Mouse (Mus musculus): ENCODE results near the gene Fam13c. TPM values are rescaled to one million over a fixed set of nuclear protein-coding genes. Genes with fewer than 3 reads are reported as not detected.

Gene Fam13c
- polyA plus RNA-seq, 1 experiment from 2014 or later, result 12.8 TPM

GRCm38 (mm10) chr10:70470836-70471235 is 30.6 kb downstream of the Fam13c start:
- no peak for ATAC-seq (ENCODE audit: insufficient number of reproducible peaks, insufficient read depth, low FRiP score, low TSS enrichment)
- 88% methylated on average over 1 of the region's 1 CpGs for WGBS
- no peaks in the 10 kb centered on the region for H3K27me3 ChIP-seq

GRCm38 (mm10) chr10:70477741-70478145 is 37.5 kb downstream of the Fam13c start:
- no peak overlapping the region for H3K4me2 ChIP-seq (replicated peaks)
- no peaks in the 10 kb centered on the region for H3K4me1 ChIP-seq
- ATAC-seq (ENCODE audit: insufficient number of reproducible peaks, insufficient read depth, low FRiP score, low TSS enrichment), result no peak
- no peak overlapping the region for H3K9ac ChIP-seq
- no peak overlapping the region for H3K27ac ChIP-seq
- no peaks in the 10 kb centered on the region for H3K27me3 ChIP-seq
- no peaks in the 10 kb centered on the region for H3K9me3 ChIP-seq
- 92% methylated on average over 10 of the region's 10 CpGs for WGBS
- peaks cover 17% of the 10 kb centered on the region for H3K36me3 ChIP-seq
- no peak overlapping the region for H3K4me3 ChIP-seq

More at GRCm38 (mm10) chr10:70470836-70471235, 30.6 kb downstream of the Fam13c start:
- Histone ChIP-seq H3K4me2 (replicated peaks) (no peak overlapping the region), H3K9ac (no peak overlapping the region), H3K9me3 (no peaks in the 10 kb centered on the region), H3K27ac (no peak overlapping the region), H3K36me3 (peaks cover 11% of the 10 kb centered on the region; the same call in 1 of the 2 replicates), H3K4me1 (no peaks in the 10 kb centered on the region), H3K4me3 (no peak overlapping the region)

- H3K4me1 ChIP-seq, result 0 out of 2 replicates have a peak, but pooled peaks cover 5% of the 10 kb centered on the region
- H3K4me2 ChIP-seq (replicated peaks), result no peak overlapping the region
- no peak for ATAC-seq (ENCODE audit: insufficient number of reproducible peaks, insufficient read depth, low FRiP score, low TSS enrichment)
- H3K4me3 ChIP-seq, result no peak overlapping the region
- H3K27me3 ChIP-seq, result no peaks in the 10 kb centered on the region
- no peak overlapping the region for H3K9ac ChIP-seq
- H3K27ac ChIP-seq, result no peak overlapping the region
- H3K9me3 ChIP-seq, result no peaks in the 10 kb centered on the region
- no peaks in the 10 kb centered on the region; the same call in 1 of the 2 replicates for H3K36me3 ChIP-seq
- 83% methylated on average over 6 of the region's 6 CpGs for WGBS
These were observed 43.5 kb downstream of the Fam13c start for GRCm38 (mm10) chr10:70483736-70484135.

GRCm38 (mm10) chr10:70484568-70485286 is 44.4 kb downstream of the Fam13c start:
- H3K27me3 ChIP-seq, result no peaks in the 10 kb centered on the region
- H3K4me3 ChIP-seq, result no peak overlapping the region
- 0 out of 2 replicates have a peak overlapping the region, but pooled peaks have one; percentile 2 for H3K4me2 ChIP-seq (replicated peaks)
- WGBS, result 29% methylated on average over 7 of the region's 7 CpGs
- no peak for ATAC-seq (ENCODE audit: insufficient number of reproducible peaks, insufficient read depth, low FRiP score, low TSS enrichment)
- H3K9ac ChIP-seq, result no peak overlapping the region
- H3K27ac ChIP-seq, result 0 out of 2 replicates have a peak overlapping the region, but pooled peaks have one; percentile 7
- H3K9me3 ChIP-seq, result no peaks in the 10 kb centered on the region
- H3K36me3 ChIP-seq, result no peaks in the 10 kb centered on the region
- 0 out of 2 replicates have a peak, but pooled peaks cover 5% of the 10 kb centered on the region for H3K4me1 ChIP-seq

GRCm38 (mm10) chr10:70485287-70485612 is 45.0 kb downstream of the Fam13c start:
- H3K4me1 ChIP-seq, result 0 out of 2 replicates have a peak, but pooled peaks cover 5% of the 10 kb centered on the region
- 23% methylated on average over 7 of the region's 7 CpGs for WGBS
- no peak overlapping the region for H3K27ac ChIP-seq
- H3K36me3 ChIP-seq, result no peaks in the 10 kb centered on the region
- no peaks in the 10 kb centered on the region for H3K9me3 ChIP-seq
- 0 out of 2 replicates have a peak overlapping the region, but pooled peaks have one; percentile 2 for H3K4me2 ChIP-seq (replicated peaks)
- H3K9ac ChIP-seq, result no peak overlapping the region
- no peaks in the 10 kb centered on the region for H3K27me3 ChIP-seq
- no peak overlapping the region for H3K4me3 ChIP-seq
- ATAC-seq (ENCODE audit: insufficient number of reproducible peaks, insufficient read depth, low FRiP score, low TSS enrichment), result no peak

- H3K9ac ChIP-seq, result no peak overlapping the region
- no peak overlapping the region for H3K27ac ChIP-seq
- 89% methylated on average over 6 of the region's 6 CpGs for WGBS
- no peak for ATAC-seq (ENCODE audit: insufficient number of reproducible peaks, insufficient read depth, low FRiP score, low TSS enrichment)
- no peaks in the 10 kb centered on the region for H3K9me3 ChIP-seq
- no peaks in the 10 kb centered on the region for H3K27me3 ChIP-seq
- no peaks in the 10 kb centered on the region for H3K36me3 ChIP-seq
- no peak overlapping the region for H3K4me2 ChIP-seq (replicated peaks)
- no peak overlapping the region for H3K4me3 ChIP-seq
- 0 out of 2 replicates have a peak, but pooled peaks cover 5% of the 10 kb centered on the region for H3K4me1 ChIP-seq
These were observed 46.4 kb downstream of the Fam13c start for GRCm38 (mm10) chr10:70486651-70487050.

GRCm38 (mm10) chr10:70493891-70494290 is 53.6 kb downstream of the Fam13c start:
- H3K4me3 ChIP-seq, result no peak overlapping the region
- H3K4me1 ChIP-seq, result peaks cover 6% of the 10 kb centered on the region; the same call in 1 of the 2 replicates
- H3K36me3 ChIP-seq, result no peaks in the 10 kb centered on the region
- no peak overlapping the region for H3K9ac ChIP-seq
- no peaks in the 10 kb centered on the region for H3K27me3 ChIP-seq
- no peaks in the 10 kb centered on the region for H3K9me3 ChIP-seq
- no peak for ATAC-seq (ENCODE audit: insufficient number of reproducible peaks, insufficient read depth, low FRiP score, low TSS enrichment)
- 85% methylated on average over 3 of the region's 3 CpGs for WGBS
- no peak overlapping the region for H3K4me2 ChIP-seq (replicated peaks)
- peak overlapping the region; percentile 50 for H3K27ac ChIP-seq

- Histone ChIP-seq H3K36me3 (no peaks in the 10 kb centered on the region), H3K4me1 (peaks cover 6% of the 10 kb centered on the region; the same call in 1 of the 2 replicates), H3K9ac (no peak overlapping the region), H3K4me3 (no peak overlapping the region), H3K27me3 (no peaks in the 10 kb centered on the region), H3K9me3 (no peaks in the 10 kb centered on the region), H3K4me2 (replicated peaks) (no peak overlapping the region), H3K27ac (peak overlapping the region; percentile 50; the same call in 1 of the 2 replicates)
- WGBS, result 43% methylated on average over 2 of the region's 2 CpGs
- no peak for ATAC-seq (ENCODE audit: insufficient number of reproducible peaks, insufficient read depth, low FRiP score, low TSS enrichment)
These were observed 54.2 kb downstream of the Fam13c start for GRCm38 (mm10) chr10:70494441-70494840.

GRCm38 (mm10) chr10:70495106-70496104 is 55.1 kb downstream of the Fam13c start:
- Histone ChIP-seq H3K27me3 (no peaks in the 10 kb centered on the region), H3K4me3 (no peak overlapping the region), H3K27ac (no peak overlapping the region), H3K9ac (no peak overlapping the region), H3K4me1 (peaks cover 6% of the 10 kb centered on the region; the same call in 1 of the 2 replicates), H3K9me3 (no peaks in the 10 kb centered on the region), H3K36me3 (no peaks in the 10 kb centered on the region), H3K4me2 (replicated peaks) (no peak overlapping the region)
- ATAC-seq (ENCODE audit: insufficient number of reproducible peaks, insufficient read depth, low FRiP score, low TSS enrichment), result no peak
- WGBS, result 86% methylated on average over 4 of the region's 4 CpGs

GRCm38 (mm10) chr10:70496938-70497337 is 56.7 kb downstream of the Fam13c start:
- Histone ChIP-seq H3K4me1 (peaks cover 6% of the 10 kb centered on the region; the same call in 1 of the 2 replicates), H3K9me3 (no peaks in the 10 kb centered on the region), H3K4me3 (no peak overlapping the region), H3K36me3 (no peaks in the 10 kb centered on the region), H3K27ac (no peak overlapping the region), H3K4me2 (replicated peaks) (no peak overlapping the region), H3K9ac (no peak overlapping the region), H3K27me3 (no peaks in the 10 kb centered on the region)
- ATAC-seq (ENCODE audit: insufficient number of reproducible peaks, insufficient read depth, low FRiP score, low TSS enrichment), result no peak

- Histone ChIP-seq H3K27ac (no peak overlapping the region), H3K4me3 (no peak overlapping the region), H3K27me3 (no peaks in the 10 kb centered on the region), H3K4me2 (replicated peaks) (no peak overlapping the region), H3K9ac (no peak overlapping the region), H3K9me3 (no peaks in the 10 kb centered on the region), H3K4me1 (peaks cover 6% of the 10 kb centered on the region; the same call in 1 of the 2 replicates), H3K36me3 (no peaks in the 10 kb centered on the region)
- no peak for ATAC-seq (ENCODE audit: insufficient number of reproducible peaks, insufficient read depth, low FRiP score, low TSS enrichment)
- 52% methylated on average over 2 of the region's 2 CpGs for WGBS
These were observed 58.0 kb downstream of the Fam13c start for GRCm38 (mm10) chr10:70498328-70498727.
